Mouse (Mus musculus): ENCODE measurements around the gene Rngtt.

Gene Rngtt

DNA sequence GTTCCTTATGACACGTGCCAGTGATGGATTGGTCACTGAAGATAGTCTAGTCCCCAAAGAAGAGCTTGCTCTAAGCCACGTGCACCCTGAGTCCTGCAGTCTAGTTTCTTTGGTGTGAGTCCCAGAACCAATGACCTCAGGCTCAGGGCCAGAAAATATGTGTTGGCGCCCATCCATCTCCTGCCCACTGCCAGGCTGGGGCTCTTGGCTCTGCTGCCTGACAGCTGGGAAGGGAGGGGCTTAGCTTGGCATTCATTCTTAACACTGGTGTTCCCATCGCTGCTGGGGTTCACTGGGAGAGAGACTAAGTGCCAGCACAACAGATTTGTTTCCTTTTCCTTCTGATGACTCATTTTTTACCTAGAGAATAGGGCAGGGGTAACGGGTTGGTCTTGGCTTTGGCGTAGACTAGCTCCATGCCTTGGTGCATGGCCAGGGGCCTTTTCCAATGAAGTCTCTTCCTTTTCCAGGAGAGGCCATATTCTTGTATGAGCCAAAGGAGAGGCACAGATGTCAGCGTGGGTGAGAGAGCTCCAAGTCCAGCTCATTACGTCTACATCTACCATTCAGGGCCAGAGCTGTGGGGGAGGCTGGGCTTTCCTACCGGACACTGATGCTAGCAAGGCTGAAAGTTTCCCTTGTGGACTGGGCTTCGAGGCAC, 214.5 kb downstream of the Rngtt start:
- peak; percentile 98 for DNase-seq

GRCm38 (mm10) chr4:33525272-33525671, 215.2 kb downstream of the Rngtt start:
- no peak for DNase-seq

DNA sequence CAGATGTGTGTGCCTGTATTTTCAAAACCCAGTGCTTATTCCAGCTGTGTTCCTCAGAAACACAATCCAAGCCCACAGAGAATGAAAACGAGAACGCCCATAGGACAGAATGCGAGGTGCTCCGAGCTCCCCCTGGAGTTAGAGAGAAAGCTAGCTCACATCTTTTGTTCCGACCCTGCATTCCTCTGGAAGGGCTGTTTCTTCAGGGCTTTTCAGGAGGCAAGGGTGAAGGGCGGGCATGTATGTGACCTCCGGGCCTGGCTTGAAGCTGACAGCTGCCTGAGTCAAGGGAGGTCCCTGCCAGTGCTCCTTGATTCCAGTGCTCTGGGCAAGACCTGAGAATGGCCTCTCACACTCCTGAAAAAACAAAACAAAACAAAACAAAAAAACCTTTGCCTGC, 216.0 kb downstream of the Rngtt start:
- no peak for DNase-seq

DNA sequence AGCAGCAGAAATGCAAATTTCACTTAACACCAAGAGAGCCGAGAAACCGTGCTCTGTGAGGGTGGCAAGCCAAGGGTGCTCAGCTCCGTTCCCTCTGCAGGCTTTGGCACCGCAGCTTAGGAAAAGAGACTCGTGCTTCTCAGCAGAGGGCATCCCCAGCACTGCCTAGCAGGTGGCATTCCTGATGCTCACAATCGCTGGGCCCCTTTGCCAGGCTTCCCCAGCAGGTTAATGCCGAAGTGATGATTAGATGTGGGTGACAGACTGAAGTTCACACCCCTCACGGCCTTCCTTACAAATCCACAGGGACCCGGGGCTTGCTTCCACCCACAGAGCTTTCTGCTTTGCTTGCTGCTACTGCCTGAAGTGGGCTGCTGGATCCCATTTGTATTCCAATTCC, 216.6 kb downstream of the Rngtt start:
- peak; percentile 30 for DNase-seq

DNA sequence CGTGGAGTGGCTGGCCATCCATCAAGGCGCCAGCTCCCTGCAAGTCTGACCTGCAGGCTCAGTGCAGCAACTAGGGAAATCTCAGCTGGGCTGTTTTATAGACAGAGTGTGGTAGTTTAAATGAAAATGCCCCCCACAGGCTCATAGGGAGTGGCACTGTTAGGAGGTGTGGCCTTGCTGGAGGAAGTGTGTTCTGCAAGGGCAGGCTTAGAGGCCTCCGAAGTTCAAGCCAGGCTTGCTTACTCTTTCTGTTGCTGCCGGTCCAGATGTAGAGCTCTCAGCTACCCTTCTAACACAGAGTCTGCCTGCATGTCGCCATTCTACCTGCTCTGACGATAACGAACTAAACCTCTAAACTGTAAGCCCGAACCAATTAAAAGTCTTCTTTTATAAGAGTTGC, 222.5 kb downstream of the Rngtt start:
- no peak for DNase-seq

DNA sequence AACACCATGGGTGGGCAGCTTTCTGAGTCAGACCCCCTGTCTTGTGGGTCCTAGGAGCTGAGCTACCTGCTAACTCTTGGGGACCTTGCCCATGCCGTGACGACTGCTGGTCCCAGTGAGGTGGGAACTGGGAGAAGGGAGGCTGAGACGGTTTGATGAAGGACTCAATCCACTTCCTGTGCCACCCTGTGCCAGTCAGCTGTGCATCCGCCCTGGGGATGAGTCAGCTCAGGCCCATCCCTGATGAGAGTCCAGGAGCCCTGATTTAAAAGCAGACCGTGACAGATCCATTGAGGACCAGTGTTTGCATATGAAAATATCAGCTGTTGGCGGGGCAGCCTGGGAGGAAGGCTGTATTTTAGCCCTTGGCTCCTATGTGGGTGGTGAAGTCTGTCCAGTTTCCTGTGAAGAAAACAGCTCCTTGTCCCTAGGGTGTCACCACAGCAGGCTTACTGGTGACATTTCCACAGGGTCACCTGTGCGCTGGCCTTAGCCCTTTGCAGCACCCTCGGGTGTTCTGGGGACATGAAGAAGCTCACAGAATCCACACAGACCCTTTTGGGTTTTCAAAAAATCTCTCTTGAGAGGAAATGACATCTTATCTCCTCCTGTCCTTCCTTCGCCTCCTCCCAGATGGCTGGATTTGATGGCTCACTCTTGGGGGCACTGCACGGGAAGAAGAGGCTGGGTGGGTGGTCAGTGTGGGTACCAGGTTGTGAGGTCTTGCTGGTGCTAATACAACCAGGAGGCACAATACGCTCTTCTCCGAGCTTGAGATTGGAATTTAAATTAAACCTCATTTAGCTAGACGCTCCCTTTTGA, 234.9 kb downstream of the Rngtt start:
- DNase-seq = no peak

DNA sequence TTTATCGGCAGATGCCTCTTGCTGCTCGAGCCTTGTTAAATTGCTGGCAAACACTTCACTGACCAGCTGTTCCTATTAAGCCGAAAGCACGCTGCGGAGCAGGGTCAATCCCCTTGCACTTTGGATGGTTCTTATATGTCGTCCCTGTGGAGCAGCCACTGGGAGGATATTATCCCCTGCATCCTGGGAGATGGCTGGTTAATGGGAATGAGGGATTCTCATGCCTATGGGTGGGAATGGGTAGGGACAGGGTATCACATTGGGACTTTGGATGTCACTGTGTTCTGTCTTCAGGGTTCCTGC, 235.4 kb downstream of the Rngtt start:
- no peak for DNase-seq

- DNase-seq = no peak
Observed at GRCm38 (mm10) chr4:33546278-33546677, 236.2 kb downstream of the Rngtt start.

- no peak for DNase-seq
Observed at GRCm38 (mm10) chr4:33547315-33547929, 237.3 kb downstream of the Rngtt start.

GRCm38 (mm10) chr4:33549606-33550005, 239.5 kb downstream of the Rngtt start:
- DNase-seq = no peak

All from cerebellum, adult 9-11 months (tissue).